9 mouse cellular contexts compared by ENCODE assay signal in the genomic region with DNA sequence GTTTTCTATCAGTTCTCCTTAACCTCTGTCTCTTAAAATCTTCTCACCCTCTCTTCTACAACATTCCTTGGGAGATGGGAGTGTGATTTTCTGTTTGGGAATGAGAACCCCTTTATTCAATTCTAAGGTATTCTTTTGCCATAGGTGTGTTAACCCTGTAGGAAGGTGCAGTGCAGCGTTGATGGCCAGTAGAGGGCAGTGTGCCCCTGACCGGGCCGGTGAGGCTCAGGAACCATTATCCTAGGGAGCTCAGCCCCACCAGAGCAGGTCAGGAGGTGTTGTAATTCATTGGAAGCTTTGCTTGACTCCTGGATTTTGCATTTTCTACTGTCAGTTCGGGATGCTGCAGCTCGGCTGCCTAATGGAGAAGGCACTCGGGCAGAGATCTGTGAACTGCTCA. TPM values are rescaled to one million over a fixed set of nuclear protein-coding genes. Genes with fewer than 3 reads are reported as not detected.
DNase-seq lines count a peak whose midpoint lies in the region; ATAC-seq and TF ChIP-seq lines count a peak whose summit lies in the region.
"Had no signal": no experiment of that assay in that cellular context is flagged by ENCODE, and none has a peak within 500 bp of the region (broad histone marks: within the 10 kb centered on the region; RNA-seq: fewer than 3 reads in every experiment).

No protein-coding gene starts in this region.

- H3K27me3 ChIP-seq in hindbrain, embryonic 10.5 days (ENCODE audit: insufficient read depth, poor library complexity, severe bottlenecking): no peaks in the 10 kb centered on the region
- H3K27me3 ChIP-seq in hindbrain, embryonic 16.5 days (replicated peaks; ENCODE audit: control insufficient read depth, insufficient read depth, low read length): no peaks in the 10 kb centered on the region
- no peaks in the 10 kb centered on the region for H3K27me3 ChIP-seq in C2C12 (ENCODE audit: control insufficient read depth, insufficient read depth, insufficient read length)
- H3K27me3 ChIP-seq in intestine, postnatal 0 days (replicated peaks; ENCODE audit: control insufficient read depth, insufficient read depth, low read length): no peaks in the 10 kb centered on the region

- no peaks in the 10 kb centered on the region for H3K79me3 ChIP-seq in C2C12 (ENCODE audit: low read depth)

- no peaks in the 10 kb centered on the region for H3K79me2 ChIP-seq in C2C12 (ENCODE audit: control insufficient read depth, insufficient read depth)

- no peak for ATAC-seq in hindbrain, embryonic 16.5 days
- ATAC-seq in intestine, postnatal 0 days: peak; percentile 77

- 69% methylated on average over 6 of the region's 6 CpGs for WGBS in hindbrain, embryonic 10.5 days
- WGBS in hindbrain, embryonic 16.5 days: 71% methylated on average over 6 of the region's 6 CpGs
- WGBS in intestine, postnatal 0 days: 62% methylated on average over 6 of the region's 6 CpGs

- no peak overlapping the region for H3ac ChIP-seq in C2C12 (ENCODE audit: control insufficient read depth, insufficient read length, low read depth)

- H3K4me1 ChIP-seq in hindbrain, embryonic 10.5 days (replicated peaks): no peaks in the 10 kb centered on the region
- H3K4me1 ChIP-seq in hindbrain, embryonic 16.5 days (ENCODE audit: control insufficient read depth, insufficient read depth, low read depth, low read length): no peaks in the 10 kb centered on the region
- no peaks in the 10 kb centered on the region for H3K4me1 ChIP-seq in intestine, postnatal 0 days (replicated peaks; ENCODE audit: control insufficient read depth, insufficient read depth, low read length)

- no peak overlapping the region for H3K4me2 ChIP-seq in hindbrain, embryonic 16.5 days (ENCODE audit: low read length)
- no peak overlapping the region for H3K4me2 ChIP-seq in intestine, postnatal 0 days (replicated peaks; ENCODE audit: low read depth)

- intact Hi-C loops in left cerebral cortex, postnatal 14 days (cut with DNase I): no loop called here

- H3K9me3 ChIP-seq in hindbrain, embryonic 10.5 days: no peaks in the 10 kb centered on the region
- H3K9me3 ChIP-seq in hindbrain, embryonic 16.5 days (ENCODE audit: control insufficient read depth, low read length): no peaks in the 10 kb centered on the region
- H3K9me3 ChIP-seq in intestine, postnatal 0 days (ENCODE audit: control insufficient read depth): no peaks in the 10 kb centered on the region

- no peak overlapping the region for H3K9ac ChIP-seq in hindbrain, embryonic 16.5 days (ENCODE audit: low read depth, low read length)
- no peak overlapping the region for H3K9ac ChIP-seq in intestine, postnatal 0 days (ENCODE audit: low read depth, low read length)

- no peak overlapping the region for H3K27ac ChIP-seq in hindbrain, embryonic 10.5 days
- no peak overlapping the region for H3K27ac ChIP-seq in hindbrain, embryonic 16.5 days (ENCODE audit: low read depth, low read length)
- H3K27ac ChIP-seq in intestine, postnatal 0 days (ENCODE audit: low read depth, low read length): no peak overlapping the region

- H3K4me3 ChIP-seq in hindbrain, embryonic 10.5 days: no peak overlapping the region
- H3K4me3 ChIP-seq in hindbrain, embryonic 16.5 days (ENCODE audit: low read length): no peak overlapping the region
- H3K4me3 ChIP-seq in C2C12 (ENCODE audit: insufficient read depth, poor library complexity, severe bottlenecking): no peak overlapping the region
- no peak overlapping the region for H3K4me3 ChIP-seq in intestine, postnatal 0 days (ENCODE audit: low read depth, low read length)

- DNase-seq in hindbrain, embryonic 10.5 days (ENCODE audit: low spot score): peak; percentile 19
- peak; percentile 85 for DNase-seq in ZHBTc4 (ENCODE audit: low read depth, low spot score)
- DNase-seq in retina, embryonic 14.5 days (ENCODE audit: low spot score): peak; percentile 42
- DNase-seq in cerebellum, adult 11 months: no peak
- DNase-seq in left cerebral cortex, postnatal 14 days (ENCODE audit: low spot score in 2 of 2): no peak

- TF ChIP-seq CTCF in C2C12 (IDR thresholded peaks at IDR 0.05; ENCODE audit: control insufficient read depth, insufficient read depth, insufficient read length): peak; percentile 53
- TF ChIP-seq CTCF in intestine, postnatal 0 days (IDR thresholded peaks at IDR 0.05; ENCODE audit: low read depth): peak; percentile 91

- peaks cover 91% of the 10 kb centered on the region for H3K36me3 ChIP-seq in hindbrain, embryonic 10.5 days
- H3K36me3 ChIP-seq in hindbrain, embryonic 16.5 days (ENCODE audit: control insufficient read depth, insufficient read depth, low read length): peaks cover 58% of the 10 kb centered on the region
- peaks cover 66% of the 10 kb centered on the region for H3K36me3 ChIP-seq in C2C12 (ENCODE audit: control insufficient read depth, insufficient read depth)
- H3K36me3 ChIP-seq in intestine, postnatal 0 days (ENCODE audit: control insufficient read depth, insufficient read depth): peaks cover 69% of the 10 kb centered on the region

TF ChIP-seq in C2C12, 6 proteins besides CTCF, POLR2A, EP300 and RAD21:
- TF ChIP-seq MYOD1 (IDR thresholded peaks at IDR 0.05; ENCODE audit: control insufficient read depth, insufficient read length, low read depth) (no peak), FOSL1 (IDR thresholded peaks at IDR 0.05; ENCODE audit: insufficient read depth, low read length, poor library complexity, severe bottlenecking) (no peak), MYOG (IDR thresholded peaks at IDR 0.05; ENCODE audit: control insufficient read depth, extremely low read depth, insufficient read length) (no peak), MAX (IDR thresholded peaks at IDR 0.05) (no peak), CEBPB (IDR thresholded peaks at IDR 0.05; ENCODE audit: low read depth) (no peak), USF1 (IDR thresholded peaks at IDR 0.05; ENCODE audit: low read depth) (no peak)

RNA-seq across cellular contexts. Expression of a gene that starts 19.2 kb away (rescaled TPM):
- 19.6 and 25.4 TPM in 2 replicates for polyA plus RNA-seq in hindbrain, embryonic 10.5 days (2016; fragmentation: Nextera tagmentation; extraction: Ambion mirVana)
- 22.5 and 23.5 TPM in 2 replicates for polyA plus RNA-seq in hindbrain, embryonic 16.5 days (2015; fragmentation: Nextera tagmentation; extraction: Ambion mirVana)
- 7.1 TPM for polyA plus RNA-seq in C2C12 (2012; fragmentation: generic; extraction: Trizol)
- 8.5 and 8.9 TPM in 2 replicates for polyA plus RNA-seq in intestine, postnatal 0 days (2015; fragmentation: Nextera tagmentation; extraction: Ambion mirVana)
- 10 to 100 TPM; 29.3 to 30.3 TPM for total RNA-seq in left cerebral cortex, postnatal 14 days (2021)

RNA-seq across cellular contexts. Expression of a gene that starts 59.0 kb away (rescaled TPM):
- not detected in 2 replicates for polyA plus RNA-seq in hindbrain, embryonic 10.5 days (2016; fragmentation: Nextera tagmentation; extraction: Ambion mirVana)
- 0.16 and 0.26 TPM in 2 replicates for polyA plus RNA-seq in hindbrain, embryonic 16.5 days (2015; fragmentation: Nextera tagmentation; extraction: Ambion mirVana)
- not detected for polyA plus RNA-seq in C2C12 (2012; fragmentation: generic; extraction: Trizol)
- polyA plus RNA-seq in intestine, postnatal 0 days (2015; fragmentation: Nextera tagmentation; extraction: Ambion mirVana): 222 and 234 TPM in 2 replicates
- total RNA-seq in left cerebral cortex, postnatal 14 days (2021): not detected
- polyA plus RNA-seq: limb, embryonic 14.5 days had no signal

Comparison
In these comparisons a context has a peak if more than half of its experiments do, and no peak if none do; other contexts are left out.
1. DNase-seq: peak in hindbrain, embryonic 10.5 days (single experiment), ZHBTc4 (single experiment) and retina, embryonic 14.5 days (single experiment); none in cerebellum, adult 11 months (single experiment) and left cerebral cortex, postnatal 14 days (0 of 2).
2. RNA of a gene that starts 59.0 kb away (polyA plus RNA-seq): 222 to 234 TPM in intestine, postnatal 0 days; 0.16 to 0.26 TPM in hindbrain, embryonic 16.5 days, not detected in hindbrain, embryonic 10.5 days and not detected in C2C12 (single experiment); every median in the first group is over 100 times any median in the second.